Mouse (Mus musculus): ENCODE measurements around the gene Med23. TPM values are rescaled to one million over a fixed set of nuclear protein-coding genes. Genes with fewer than 3 reads are reported as not detected.

Gene Med23
- polyA plus RNA-seq, 1 experiment from 2014 or later = 31.2 TPM

DNA sequence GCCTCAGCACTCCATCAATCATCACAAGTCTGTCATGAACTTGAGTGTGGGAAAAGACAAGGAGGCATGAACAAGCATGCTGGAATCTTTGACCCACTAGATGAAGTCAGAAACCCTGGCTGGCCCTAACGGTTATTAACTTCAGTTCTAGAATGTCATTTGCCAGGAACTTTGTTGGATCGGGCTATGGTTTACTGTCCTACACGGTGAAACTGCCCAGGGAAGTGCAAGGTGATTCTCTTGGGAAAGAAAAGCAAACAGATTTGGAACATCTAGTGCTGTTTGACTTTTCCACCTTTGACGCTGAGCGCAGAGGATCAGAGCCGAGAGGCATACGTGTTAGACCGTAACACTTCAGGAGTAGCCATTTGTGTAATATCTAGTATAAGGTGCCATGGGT is 81.8 kb downstream of the Med23 start:
- no peak for ATAC-seq (ENCODE audit: low FRiP score)
- no peak overlapping the region for H3K4me3 ChIP-seq
- no peaks in the 10 kb centered on the region for H3K27me3 ChIP-seq
- 88% methylated on average over 8 of the region's 8 CpGs for WGBS
- no peak overlapping the region for H3K9ac ChIP-seq
- no peak overlapping the region for H3K4me2 ChIP-seq (replicated peaks)
- H3K4me1 ChIP-seq = no peaks in the 10 kb centered on the region
- no peak overlapping the region for H3K27ac ChIP-seq
- H3K9me3 ChIP-seq (replicated peaks) = no peaks in the 10 kb centered on the region
- no peaks in the 10 kb centered on the region for H3K36me3 ChIP-seq

DNA sequence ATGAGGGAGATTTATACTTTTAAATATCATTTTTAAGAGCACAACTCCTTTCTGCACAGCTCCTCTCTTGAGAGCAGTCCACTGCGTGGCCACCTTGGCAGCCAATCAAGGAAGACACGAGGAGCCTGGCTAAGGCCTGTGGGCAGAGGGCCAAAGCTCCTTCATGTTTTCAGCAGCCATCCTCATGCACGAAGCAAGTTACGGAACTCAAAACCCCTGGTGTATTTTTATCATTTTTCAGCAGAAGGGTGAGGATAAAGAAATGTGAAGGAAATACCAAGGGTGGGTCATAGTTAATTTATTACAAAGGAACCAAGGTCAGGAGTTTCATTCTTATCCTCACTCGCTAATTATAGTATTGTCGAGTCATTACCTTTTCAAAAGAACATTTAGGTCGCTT is 82.8 kb downstream of the Med23 start:
- H3K27me3 ChIP-seq = no peaks in the 10 kb centered on the region
- no peak overlapping the region for H3K4me3 ChIP-seq
- H3K9me3 ChIP-seq (replicated peaks) = no peaks in the 10 kb centered on the region
- no peak overlapping the region for H3K27ac ChIP-seq
- ATAC-seq (ENCODE audit: low FRiP score) = no peak
- WGBS = 87% methylated on average over 7 of the region's 7 CpGs
- no peaks in the 10 kb centered on the region for H3K4me1 ChIP-seq
- no peak overlapping the region for H3K4me2 ChIP-seq (replicated peaks)
- no peaks in the 10 kb centered on the region for H3K36me3 ChIP-seq
- no peak overlapping the region for H3K9ac ChIP-seq

DNA sequence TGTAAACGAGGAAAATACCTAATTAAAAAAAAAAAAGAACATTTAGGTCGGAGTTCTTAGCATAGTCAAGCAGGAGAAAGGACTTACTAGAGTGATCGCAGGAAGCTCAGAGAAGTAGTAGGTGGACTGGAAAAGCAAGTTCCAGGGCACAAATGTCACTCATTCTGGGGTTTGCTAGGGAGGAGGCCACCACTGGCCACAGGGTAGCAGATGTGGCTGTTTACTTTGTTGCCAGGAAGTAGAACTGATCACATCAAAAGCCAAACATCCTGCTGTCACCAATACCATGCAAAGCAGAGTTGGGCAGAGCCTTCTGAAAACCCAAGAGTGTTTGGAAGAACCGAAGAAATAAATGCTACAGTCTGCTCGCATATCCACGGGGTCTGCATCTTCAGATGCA is 84.1 kb downstream of the Med23 start:
- WGBS = 79% methylated on average over 6 of the region's 6 CpGs
- H3K9me3 ChIP-seq (replicated peaks) = no peaks in the 10 kb centered on the region
- H3K4me2 ChIP-seq (replicated peaks) = no peak overlapping the region
- no peak for ATAC-seq (ENCODE audit: low FRiP score)
- no peak overlapping the region for H3K4me3 ChIP-seq
- H3K27ac ChIP-seq = no peak overlapping the region
- no peak overlapping the region for H3K9ac ChIP-seq
- H3K36me3 ChIP-seq = no peaks in the 10 kb centered on the region
- H3K4me1 ChIP-seq = 0 out of 2 replicates have a peak, but pooled peaks cover 2% of the 10 kb centered on the region
- no peaks in the 10 kb centered on the region for H3K27me3 ChIP-seq

DNA sequence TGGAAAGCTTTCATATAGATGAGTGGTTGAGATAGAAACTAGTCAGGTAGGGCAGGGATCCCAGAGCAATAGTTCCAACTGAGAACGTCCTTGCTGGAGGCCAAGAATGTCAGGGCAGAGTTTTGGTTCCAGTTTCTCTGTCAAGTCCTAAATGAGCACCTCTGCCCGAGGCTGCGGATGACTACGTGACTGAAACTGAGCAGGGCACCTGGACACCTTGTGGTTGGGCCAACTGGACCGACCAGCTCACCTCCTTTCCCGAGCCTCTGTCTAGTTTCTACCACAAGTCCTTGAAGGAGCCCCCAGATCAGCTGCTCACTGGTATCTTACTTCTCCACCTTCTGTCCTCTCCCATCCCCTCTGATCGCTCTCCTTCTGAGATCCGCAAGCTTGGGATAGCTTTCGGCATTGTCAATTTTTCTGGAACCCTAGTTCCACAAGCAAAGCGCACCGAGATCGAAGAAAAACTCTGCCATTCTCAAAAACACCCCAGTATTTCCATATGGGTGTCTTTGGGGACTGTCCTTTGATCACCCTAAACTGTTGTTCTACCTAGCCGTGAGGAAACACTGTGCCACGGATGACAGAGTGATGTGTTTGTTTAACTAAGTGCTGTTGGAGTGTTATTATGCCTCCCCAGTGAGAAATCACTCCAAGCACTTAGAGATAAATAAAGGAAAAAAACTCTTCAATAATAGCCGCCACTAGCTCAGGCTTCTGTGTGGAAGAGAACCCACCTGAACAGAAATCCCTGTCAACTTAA is 88.7 kb downstream of the Med23 start:
- Histone ChIP-seq H3K4me1 (peaks cover 5% of the 10 kb centered on the region; the same call in 1 of the 2 replicates), H3K4me3 (no peak overlapping the region), H3K9me3 (replicated peaks) (no peaks in the 10 kb centered on the region), H3K4me2 (replicated peaks) (no peak overlapping the region), H3K9ac (no peak overlapping the region), H3K36me3 (no peaks in the 10 kb centered on the region), H3K27me3 (no peaks in the 10 kb centered on the region), H3K27ac (no peak overlapping the region)
- WGBS = 73% methylated on average over 15 of the region's 15 CpGs
- ATAC-seq (ENCODE audit: low FRiP score) = no peak

DNA sequence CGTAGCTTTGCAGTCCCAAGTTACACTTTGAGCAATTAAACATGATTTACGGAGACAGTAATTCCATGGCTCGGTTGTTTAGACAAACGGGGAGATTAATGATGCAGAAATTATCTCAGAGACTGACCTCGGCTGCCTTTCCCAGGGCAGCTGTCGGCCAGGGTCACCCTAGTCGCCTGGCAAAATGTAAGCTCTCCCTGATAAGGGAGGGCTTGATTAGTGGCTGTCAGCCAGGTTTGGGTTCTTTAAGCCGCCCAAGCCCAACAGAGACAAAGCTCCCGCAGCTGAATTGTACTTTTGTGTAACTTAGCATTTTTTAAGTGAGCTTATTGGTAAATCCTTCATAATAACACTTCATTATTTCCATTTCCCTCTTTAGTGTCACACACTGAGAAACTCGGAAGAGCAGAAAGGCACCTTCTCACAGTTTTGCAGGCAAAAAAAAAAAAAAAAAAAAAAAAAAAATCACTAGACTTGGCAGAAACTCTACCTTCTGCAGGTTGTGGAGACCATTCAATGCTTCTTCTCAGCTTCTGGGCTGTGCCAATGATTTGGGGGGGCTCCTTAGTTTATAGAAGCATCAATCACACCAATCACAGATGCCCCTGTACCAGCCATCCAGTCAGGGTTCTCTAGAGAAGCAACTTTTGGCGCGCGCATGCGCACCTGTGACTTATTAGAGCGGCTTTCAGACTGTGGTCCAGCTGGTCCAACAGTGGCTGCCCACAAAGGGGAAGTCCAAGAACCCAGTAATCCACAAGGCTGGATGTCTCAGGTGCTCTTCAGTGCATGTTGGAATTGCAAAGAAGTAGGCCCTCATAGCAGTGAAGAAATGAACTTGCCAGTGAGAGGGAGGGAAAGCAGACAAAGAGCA is 89.5 kb downstream of the Med23 start:
- Histone ChIP-seq H3K27ac (no peak overlapping the region), H3K36me3 (no peaks in the 10 kb centered on the region), H3K4me2 (replicated peaks) (no peak overlapping the region), H3K9ac (no peak overlapping the region), H3K27me3 (no peaks in the 10 kb centered on the region), H3K4me1 (peaks cover 5% of the 10 kb centered on the region; the same call in 1 of the 2 replicates), H3K4me3 (no peak overlapping the region), H3K9me3 (replicated peaks) (no peaks in the 10 kb centered on the region)
- 57% methylated on average over 15 of the region's 15 CpGs for WGBS
- no peak for ATAC-seq (ENCODE audit: low FRiP score)

DNA sequence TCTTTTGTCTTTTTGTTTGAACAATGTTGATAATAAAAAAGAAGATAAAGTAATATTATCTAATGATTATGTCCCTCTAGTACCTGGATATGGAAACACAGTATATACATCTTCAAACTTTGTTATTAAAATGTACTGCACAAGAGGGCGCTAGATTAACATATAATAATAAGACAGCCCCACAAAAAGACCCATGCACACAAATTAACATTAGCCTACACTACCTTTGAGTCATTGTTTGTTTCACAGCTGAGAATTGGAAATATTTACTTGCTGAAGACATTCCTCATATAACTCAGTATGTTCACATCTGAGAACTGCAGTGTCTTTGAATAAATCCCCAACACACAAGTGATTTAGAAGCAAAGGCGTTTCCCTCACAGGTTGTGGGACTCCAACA is 91.3 kb downstream of the Med23 start:
- no peak overlapping the region for H3K27ac ChIP-seq
- H3K4me1 ChIP-seq = peaks cover 5% of the 10 kb centered on the region; the same call in 1 of the 2 replicates
- no peaks in the 10 kb centered on the region for H3K9me3 ChIP-seq (replicated peaks)
- H3K36me3 ChIP-seq = no peaks in the 10 kb centered on the region
- H3K4me2 ChIP-seq (replicated peaks) = no peak overlapping the region
- H3K4me3 ChIP-seq = no peak overlapping the region
- ATAC-seq (ENCODE audit: low FRiP score) = peak; percentile 71; the same call in 1 of the 2 replicates
- WGBS = 48% methylated on average over 2 of the region's 2 CpGs
- H3K9ac ChIP-seq = no peak overlapping the region
- H3K27me3 ChIP-seq = no peaks in the 10 kb centered on the region

DNA sequence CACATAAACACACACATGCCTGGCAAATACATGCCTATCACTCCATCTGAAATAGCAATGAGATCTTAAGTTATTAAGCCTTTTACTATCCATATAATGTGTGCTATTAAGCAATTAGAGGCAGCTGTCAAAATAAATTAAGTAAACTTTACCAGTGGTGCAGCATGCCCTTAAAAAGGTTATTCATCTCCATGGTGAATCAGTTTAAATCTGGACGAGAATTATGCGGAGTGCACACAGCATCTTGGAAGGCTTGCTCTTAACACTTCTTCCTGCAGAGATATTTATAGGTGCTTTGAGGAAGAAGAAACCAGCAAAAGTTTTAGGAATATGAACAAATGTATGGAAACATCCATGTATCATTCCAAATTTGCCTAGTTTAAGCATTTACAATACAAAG is 92.1 kb downstream of the Med23 start:
- peaks cover 8% of the 10 kb centered on the region; the same call in 1 of the 2 replicates for H3K4me1 ChIP-seq
- no peak overlapping the region for H3K4me3 ChIP-seq
- no peaks in the 10 kb centered on the region for H3K9me3 ChIP-seq (replicated peaks)
- no peaks in the 10 kb centered on the region for H3K27me3 ChIP-seq
- 59% methylated on average over 2 of the region's 2 CpGs for WGBS
- no peak overlapping the region for H3K9ac ChIP-seq
- H3K36me3 ChIP-seq = no peaks in the 10 kb centered on the region
- H3K27ac ChIP-seq = no peak overlapping the region
- no peak overlapping the region for H3K4me2 ChIP-seq (replicated peaks)
- ATAC-seq (ENCODE audit: low FRiP score) = no peak

Small RNA genes within 50 kb of the gene (microRNA-seq; reads per million reads assigned to microRNA genes)
- gene Mir6905 = not detected

Other genes starting within 250 kb of the Med23 start
- gene Enpp1, start 157.8 kb upstream of the Med23 start, polyA plus RNA-seq (2016; fragmentation: Nextera tagmentation; extraction: Ambion mirVana) = 1.4 and 1.6 TPM in 2 replicates
- 5.5 and 6.4 TPM in 2 replicates for gene Enpp3, start 27.2 kb upstream of the Med23 start, polyA plus RNA-seq (2016; fragmentation: Nextera tagmentation; extraction: Ambion mirVana)
- gene Arg1, start 57.5 kb downstream of the Med23 start, polyA plus RNA-seq (2016; fragmentation: Nextera tagmentation; extraction: Ambion mirVana) = 2.7 and 3.4 TPM in 2 replicates

Measured in hindbrain, embryonic 12.5 days (tissue).